Mouse (Mus musculus) right cerebral cortex, postnatal 36 days (tissue): ENCODE data around the gene Spa17.

ENCODE experiments used
- DNase-seq, 2 experiments: peaks; one replicate each; pipeline ENCODE4 v3.0.0; 2022; ENCODE audit warnings: low spot score in 2 of 2, mixed read lengths in 1 of 2

The Spa17 gene

GRCm38 (mm10) chr9:37613182-37613910 lies at the start of gene Spa17:
TSS of gene Spa17 (minus strand) at chr9:37613722.
- DNase-seq, result peak; percentile 81 to 82

GRCm38 (mm10) chr9:37663210-37663609 lies 49.7 kb upstream of the Spa17 start:
- no peak for DNase-seq

- no peak for DNase-seq
Observed at GRCm38 (mm10) chr9:37659413-37659812, 45.9 kb upstream of the Spa17 start.

GRCm38 (mm10) chr9:37656931-37657481 lies 43.5 kb upstream of the Spa17 start, which contains the start of gene Tbrg1:
TSS of gene Tbrg1 (minus strand) at chr9:37657312.
- DNase-seq, result peak; percentile 71 to 74

GRCm38 (mm10) chr9:37656439-37656881 lies 42.9 kb upstream of the Spa17 start:
- DNase-seq, result no peak

- no peak for DNase-seq
Observed at GRCm38 (mm10) chr9:37655961-37656360, 42.4 kb upstream of the Spa17 start.

- no peak for DNase-seq
Observed at GRCm38 (mm10) chr9:37653836-37654235, 40.3 kb upstream of the Spa17 start.

- DNase-seq, result no peak
Observed at GRCm38 (mm10) chr9:37650639-37651038, 37.1 kb upstream of the Spa17 start.

GRCm38 (mm10) chr9:37646246-37646645 lies 32.7 kb upstream of the Spa17 start:
- no peak for DNase-seq

- DNase-seq, result no peak
Observed at GRCm38 (mm10) chr9:37638721-37639120, 25.2 kb upstream of the Spa17 start.

GRCm38 (mm10) chr9:37636800-37637542 lies 23.4 kb upstream of the Spa17 start:
- DNase-seq, result no peak

- peak; percentile 38 to 40 for DNase-seq
Observed at GRCm38 (mm10) chr9:37636335-37636734, 22.8 kb upstream of the Spa17 start.

GRCm38 (mm10) chr9:37634269-37634668 lies 20.7 kb upstream of the Spa17 start:
- DNase-seq, result no peak

GRCm38 (mm10) chr9:37632305-37632704 lies 18.8 kb upstream of the Spa17 start:
- DNase-seq, result no peak

GRCm38 (mm10) chr9:37629941-37630340 lies 16.4 kb upstream of the Spa17 start:
- no peak for DNase-seq

GRCm38 (mm10) chr9:37628581-37628980 lies 15.1 kb upstream of the Spa17 start:
- DNase-seq, result no peak

- DNase-seq, result no peak
Observed at GRCm38 (mm10) chr9:37627263-37627662, 13.7 kb upstream of the Spa17 start.

- DNase-seq, result peak; percentile 36 to 48
Observed at GRCm38 (mm10) chr9:37626103-37626567, 12.6 kb upstream of the Spa17 start.

- peak; percentile 75 to 89 for DNase-seq
Observed at GRCm38 (mm10) chr9:37625641-37626040, 12.1 kb upstream of the Spa17 start.

- DNase-seq, result no peak
Observed at GRCm38 (mm10) chr9:37625129-37625528, 11.6 kb upstream of the Spa17 start.

GRCm38 (mm10) chr9:37624502-37624901 lies 11.0 kb upstream of the Spa17 start:
- DNase-seq, result no peak

GRCm38 (mm10) chr9:37623981-37624380 lies 10.5 kb upstream of the Spa17 start:
- DNase-seq, result no peak
